Mouse (Mus musculus): Measurements from ENCODE around the gene Olfr769. TPM values are rescaled to one million over a fixed set of nuclear protein-coding genes. Genes with fewer than 3 reads are reported as not detected.
"Not testable (repeated sequence)": the region's sequence is repeated elsewhere in the genome, so short reads cannot be mapped to it uniquely, and the experiment has no call there.

The Olfr769 gene
- total RNA-seq (2021) = not detected

GRCm38 (mm10) chr10:129117761-129118160, at the start of gene Olfr769:
Gene Olfr769, minus strand, starts transcription at chr10:129117861.
- intact Hi-C loops (cut with DNase I) = no loop called here
- no peak for DNase-seq

- intact Hi-C loops (cut with DNase I) = no loop called here
Observed at GRCm38 (mm10) chr10:129164651-129165050, 47.0 kb upstream of the Olfr769 start, which contains the start of gene Olfr771. Gene Olfr771, minus strand, starts transcription at chr10:129164751.

GRCm38 (mm10) chr10:129138898-129139297, 21.2 kb upstream of the Olfr769 start, which contains the start of gene Olfr770:
Gene Olfr770, minus strand, starts transcription at chr10:129138998.
- intact Hi-C loops (cut with DNase I) = no loop called here
- DNase-seq = no peak

More at GRCm38 (mm10) chr10:129164651-129165050, 47.0 kb upstream of the Olfr769 start, which contains the start of gene Olfr771:
- DNase-seq = no peak

GRCm38 (mm10) chr10:129115146-129115545, 2.5 kb downstream of the Olfr769 start:
- no peak for DNase-seq
- intact Hi-C loops (cut with DNase I) = no loop called here

- intact Hi-C loops (cut with DNase I) = no loop called here
- no peak for DNase-seq
Observed at GRCm38 (mm10) chr10:129101231-129101630, 16.4 kb downstream of the Olfr769 start.

- intact Hi-C loops (cut with DNase I) = no loop called here
- no peak for DNase-seq
Observed at GRCm38 (mm10) chr10:129099275-129099674, 18.4 kb downstream of the Olfr769 start, which contains the start of gene Olfr768. Gene Olfr768, minus strand, starts transcription at chr10:129099375.

- DNase-seq; intact Hi-C loops (cut with DNase I): not testable (repeated sequence)
Observed at GRCm38 (mm10) chr10:129082810-129083209, 34.9 kb downstream of the Olfr769 start, which contains the start of gene Olfr767. Gene Olfr767, minus strand, starts transcription at chr10:129082910.

GRCm38 (mm10) chr10:129068877-129069276, 48.8 kb downstream of the Olfr769 start, which contains the start of gene Olfr766-ps1:
Gene Olfr766-ps1, minus strand, starts transcription at chr10:129068977.
- intact Hi-C loops (cut with DNase I) = no loop called here
- no peak for DNase-seq

Other genes starting within 250 kb of the Olfr769 start
- gene Gdf11, start 226.1 kb downstream of the Olfr769 start, total RNA-seq (2021) = 1 to 10 TPM; 1.9 to 2.8 TPM
- gene Cd63, start 216.9 kb downstream of the Olfr769 start, total RNA-seq (2021) = 100 to 1,000 TPM; 117 to 143 TPM
- 1 to 10 TPM; 6.4 to 7.5 TPM for gene Rdh5, start 195.0 kb downstream of the Olfr769 start, total RNA-seq (2021)
- 100 to 1,000 TPM; 184 to 206 TPM for gene Bloc1s1, start 193.8 kb downstream of the Olfr769 start, total RNA-seq (2021)
- 100 to 1,000 TPM; 160 to 167 TPM for gene Itga7, start 184.0 kb downstream of the Olfr769 start, total RNA-seq (2021)
- gene Mettl7b, start 156.9 kb downstream of the Olfr769 start, total RNA-seq (2021) = not detected
- not detected for gene Olfr9, start 128.4 kb downstream of the Olfr769 start, total RNA-seq (2021)
- not detected for gene Olfr763, start 107.1 kb downstream of the Olfr769 start, total RNA-seq (2021)
- not detected for gene Olfr764-ps1, start 78.0 kb downstream of the Olfr769 start, total RNA-seq (2021)
- gene Olfr765, start 67.9 kb downstream of the Olfr769 start, total RNA-seq (2021) = not detected
- gene Olfr766-ps1, start 48.9 kb downstream of the Olfr769 start, total RNA-seq (2021) = not detected
- not detected for gene Olfr767, start 35.0 kb downstream of the Olfr769 start, total RNA-seq (2021)
- not detected for gene Olfr768, start 18.5 kb downstream of the Olfr769 start, total RNA-seq (2021)
- gene Olfr770, start 21.1 kb upstream of the Olfr769 start, total RNA-seq (2021) = not detected
- not detected for gene Olfr771, start 46.9 kb upstream of the Olfr769 start, total RNA-seq (2021)
- not detected for gene Olfr772, start 60.1 kb upstream of the Olfr769 start, total RNA-seq (2021)
- gene Olfr773, start 69.6 kb upstream of the Olfr769 start, total RNA-seq (2021) = not detected
- not detected for gene Olfr774, start 118.3 kb upstream of the Olfr769 start, total RNA-seq (2021)
- not detected for gene Olfr775, start 130.6 kb upstream of the Olfr769 start, total RNA-seq (2021)
- not detected for gene Olfr776, start 141.3 kb upstream of the Olfr769 start, total RNA-seq (2021)
- gene Olfr777, start 153.6 kb upstream of the Olfr769 start, total RNA-seq (2021) = not detected
- gene Olfr780, start 200.3 kb upstream of the Olfr769 start, total RNA-seq (2021) = not detected
- gene Olfr781, start 211.0 kb upstream of the Olfr769 start, total RNA-seq (2021) = not detected
- gene Olfr782, start 231.0 kb upstream of the Olfr769 start, total RNA-seq (2021) = not detected

Data from heart, postnatal 36 days (tissue).